Mouse (Mus musculus) intestine, embryonic 15.5 days (tissue): Measurements from ENCODE around the gene Mpp3. TPM values are rescaled to one million over a fixed set of nuclear protein-coding genes. Genes with fewer than 3 reads are reported as not detected.

Source experiments
- ATAC-seq: fragments of 200-750 bp; cut with Nextera tagmentation; 2 replicates; pipeline ENCODE4 v1.8.0; 2017; ENCODE audit warnings: moderate TSS enrichment, moderate library complexity
- H3K27ac ChIP-seq: fragments of 300-500 bp; sonication (generic); 2 replicates; pipeline ENCODE4 v1.5.1; 2015; ENCODE audit warnings: mild to moderate bottlenecking, inconsistent platforms
- H3K27me3 ChIP-seq: fragments of 300-500 bp; sonication (generic); replicated peaks from 2 replicates; pipeline ENCODE4 v1.6.1; 2015; ENCODE audit warnings: inconsistent platforms
- H3K36me3 ChIP-seq: fragments of 300-500 bp; sonication (generic); 2 replicates; pipeline ENCODE4 v1.6.1; 2015; ENCODE audit warnings: inconsistent platforms
- H3K4me1 ChIP-seq: fragments of 300-500 bp; sonication (generic); replicated peaks from 2 replicates; pipeline ENCODE4 v1.6.1; 2015; ENCODE audit warnings: inconsistent platforms
- H3K4me2 ChIP-seq: fragments of 300-500 bp; sonication (generic); replicated peaks from 2 replicates; pipeline ENCODE4 v1.6.1; 2015; ENCODE audit warnings: mild to moderate bottlenecking, inconsistent platforms
- H3K4me3 ChIP-seq: fragments of 300-500 bp; sonication (generic); replicated peaks from 2 replicates; pipeline ENCODE4 v1.5.1; 2015; ENCODE audit warnings: inconsistent platforms
- H3K9ac ChIP-seq: fragments of 300-500 bp; sonication (generic); 2 replicates; pipeline ENCODE4 v1.6.1; 2015; ENCODE audit warnings: inconsistent platforms
- H3K9me3 ChIP-seq: fragments of 300-500 bp; sonication (generic); 2 replicates; pipeline ENCODE4 v1.6.1; 2016; ENCODE audit warnings: inconsistent platforms
- WGBS: fragments of 180-500 bp; shearing (Covaris S2); methylation state at CpG from one replicate; pipeline ENCODE4 v1.1.7; 2015; 5-methylcytosine and 5-hydroxymethylcytosine counted together
- polyA plus RNA-seq: library from polyadenylated mRNA; unstranded; fragments of >200 nt; fragmentation: Nextera tagmentation; extraction: Ambion mirVana; gene quantifications from 2 replicates; pipeline ENCODE4 v1.2.1, GENCODE M21; 2015

Mpp3 gene
- polyA plus RNA-seq, 1 experiment from 2014 or later = 7.6 TPM

DNA sequence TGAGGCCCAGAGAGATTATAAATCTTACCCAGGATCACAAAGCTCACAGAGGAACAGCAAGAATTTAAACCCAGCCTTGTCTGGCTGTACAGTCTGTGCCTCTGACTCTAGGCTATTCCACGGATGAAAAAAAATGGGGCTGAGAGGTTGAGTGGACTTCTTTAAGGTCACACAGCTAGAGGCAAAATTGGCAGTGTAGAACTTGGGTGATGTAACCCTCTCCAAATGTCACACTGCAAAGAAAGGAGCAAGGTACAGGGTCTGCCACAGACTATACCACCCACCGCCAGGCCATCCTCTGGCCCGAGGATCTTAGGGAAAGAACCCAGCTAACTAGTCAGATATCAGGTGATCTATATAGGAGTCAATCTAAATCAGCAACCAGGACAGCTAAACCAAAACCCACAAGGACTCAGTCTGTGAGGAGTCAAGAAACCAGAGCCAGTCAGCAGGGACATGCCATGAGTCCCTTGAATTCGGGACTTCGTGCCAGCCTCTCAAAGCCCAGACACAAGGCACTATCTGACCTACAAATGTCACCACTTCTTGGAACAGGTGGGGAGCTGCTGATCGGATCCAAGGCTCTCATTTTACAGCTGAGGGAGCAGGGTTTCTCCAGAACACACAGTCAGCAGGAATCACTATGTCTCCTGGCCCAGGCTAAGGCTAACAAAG lies 4.0 kb downstream of the Mpp3 start:
- H3K36me3 ChIP-seq = no peaks in the 10 kb centered on the region
- H3K4me1 ChIP-seq = peaks cover 11% of the 10 kb centered on the region
- no peak overlapping the region for H3K9ac ChIP-seq
- no peak overlapping the region for H3K4me3 ChIP-seq
- no peaks in the 10 kb centered on the region for H3K27me3 ChIP-seq
- no peaks in the 10 kb centered on the region for H3K9me3 ChIP-seq
- no peak overlapping the region for H3K27ac ChIP-seq
- no peak overlapping the region for H3K4me2 ChIP-seq
- ATAC-seq = no peak
- WGBS = 81% methylated on average over 6 of the region's 6 CpGs

DNA sequence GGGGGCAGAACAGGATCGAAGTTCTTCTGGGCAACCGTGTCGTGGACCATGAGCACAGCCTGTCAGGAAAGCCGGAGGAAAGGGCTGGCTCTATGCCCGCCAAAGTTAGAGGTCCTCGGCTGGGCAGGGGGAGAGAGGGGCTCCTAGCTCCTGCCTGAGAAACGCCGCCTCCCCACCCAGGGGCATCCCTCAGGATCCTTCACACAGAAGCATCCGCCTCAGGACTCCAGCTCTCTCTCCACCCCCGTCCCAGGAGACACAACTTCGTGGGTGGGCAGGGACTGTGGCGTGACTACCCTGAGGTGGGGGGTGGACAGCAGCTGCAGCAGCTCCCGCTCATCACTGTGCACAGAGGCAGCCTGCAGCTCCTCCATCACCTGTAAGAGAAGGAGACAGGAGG lies 4.9 kb downstream of the Mpp3 start:
- H3K27ac ChIP-seq = no peak overlapping the region
- H3K4me1 ChIP-seq = peaks cover 11% of the 10 kb centered on the region
- H3K9ac ChIP-seq = no peak overlapping the region
- H3K27me3 ChIP-seq = no peaks in the 10 kb centered on the region
- ATAC-seq = no peak
- WGBS = 75% methylated on average over 13 of the region's 13 CpGs
- no peak overlapping the region for H3K4me3 ChIP-seq
- no peaks in the 10 kb centered on the region for H3K36me3 ChIP-seq
- no peak overlapping the region for H3K4me2 ChIP-seq
- H3K9me3 ChIP-seq = no peaks in the 10 kb centered on the region

DNA sequence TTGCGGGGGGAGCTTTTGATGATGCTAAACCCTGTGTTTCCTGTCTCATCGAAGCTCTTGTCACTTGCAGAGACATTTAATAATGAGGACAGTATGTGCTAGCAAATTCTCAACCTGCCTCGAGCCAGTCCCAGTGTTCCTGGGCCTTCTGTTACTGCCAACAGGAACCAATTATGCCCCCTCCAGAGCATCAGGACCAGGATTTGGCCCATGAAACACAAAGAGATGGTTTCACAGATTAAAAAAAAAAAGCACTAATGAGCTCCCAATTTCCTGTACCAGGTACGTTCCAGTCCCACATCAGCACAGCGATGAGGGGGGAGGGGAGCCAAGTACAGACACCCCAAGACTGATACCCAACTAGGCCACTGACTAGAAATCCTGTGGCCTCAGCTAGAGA lies 7.1 kb downstream of the Mpp3 start:
- no peak for ATAC-seq
- 84% methylated on average over 5 of the region's 5 CpGs for WGBS
- no peak overlapping the region for H3K4me3 ChIP-seq
- H3K27me3 ChIP-seq = no peaks in the 10 kb centered on the region
- H3K9ac ChIP-seq = no peak overlapping the region
- H3K9me3 ChIP-seq = no peaks in the 10 kb centered on the region
- H3K36me3 ChIP-seq = 0 out of 2 replicates have a peak, but pooled peaks cover 4% of the 10 kb centered on the region
- 0 out of 2 replicates have a peak, but pooled peaks cover 5% of the 10 kb centered on the region for H3K4me1 ChIP-seq
- no peak overlapping the region for H3K27ac ChIP-seq
- no peak overlapping the region for H3K4me2 ChIP-seq

DNA sequence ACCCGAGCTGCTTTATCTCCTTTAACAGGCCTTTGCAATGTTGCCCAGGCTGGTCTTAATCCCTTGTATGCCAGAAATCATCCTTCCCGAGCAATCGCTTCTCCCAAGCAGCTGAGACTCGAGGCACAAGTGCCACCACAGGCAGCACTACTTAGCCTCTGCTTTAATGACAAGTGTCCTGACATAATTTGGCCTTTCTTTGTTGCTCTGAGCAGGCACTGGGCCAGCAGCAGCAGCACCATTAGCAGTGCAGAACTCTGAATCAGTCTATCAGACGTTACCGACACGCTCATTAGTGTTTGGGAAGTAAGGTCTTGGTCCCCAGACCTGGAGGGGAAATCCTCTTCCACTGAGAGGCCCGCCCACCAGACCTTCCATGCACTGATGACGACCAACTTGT lies 8.5 kb downstream of the Mpp3 start:
- no peak for ATAC-seq
- Histone ChIP-seq H3K4me1 (no peaks in the 10 kb centered on the region), H3K4me2 (no peak overlapping the region), H3K4me3 (no peak overlapping the region), H3K27me3 (no peaks in the 10 kb centered on the region), H3K9ac (no peak overlapping the region), H3K36me3 (0 out of 2 replicates have a peak, but pooled peaks cover 4% of the 10 kb centered on the region), H3K9me3 (no peaks in the 10 kb centered on the region), H3K27ac (no peak overlapping the region)
- 83% methylated on average over 9 of the region's 9 CpGs for WGBS

DNA sequence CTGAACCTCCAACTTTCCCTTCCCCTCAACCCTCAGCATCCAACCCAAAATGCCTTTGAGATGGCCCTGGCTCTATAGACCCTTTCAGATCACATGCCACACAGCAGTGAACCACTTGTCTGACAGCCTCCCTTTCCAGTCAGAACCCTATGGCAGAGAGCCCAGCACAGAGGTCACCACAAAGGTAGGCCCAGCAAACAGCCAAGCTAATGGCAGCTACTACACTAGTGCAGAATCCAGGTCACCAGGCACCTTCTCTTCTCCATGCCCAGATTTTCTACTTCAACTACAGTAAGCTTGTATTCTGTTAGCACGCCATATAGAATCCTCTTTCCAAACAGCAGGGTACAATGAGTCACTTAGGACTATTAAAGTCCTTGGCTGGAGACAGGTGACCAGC lies 12.1 kb downstream of the Mpp3 start:
- Histone ChIP-seq H3K27ac (no peak overlapping the region), H3K4me1 (no peaks in the 10 kb centered on the region), H3K9ac (no peak overlapping the region), H3K27me3 (no peaks in the 10 kb centered on the region), H3K4me3 (no peak overlapping the region), H3K9me3 (no peaks in the 10 kb centered on the region), H3K36me3 (0 out of 2 replicates have a peak, but pooled peaks cover 4% of the 10 kb centered on the region), H3K4me2 (no peak overlapping the region)
- WGBS = 95% methylated on average over 1 of the region's 1 CpGs
- ATAC-seq = no peak

DNA sequence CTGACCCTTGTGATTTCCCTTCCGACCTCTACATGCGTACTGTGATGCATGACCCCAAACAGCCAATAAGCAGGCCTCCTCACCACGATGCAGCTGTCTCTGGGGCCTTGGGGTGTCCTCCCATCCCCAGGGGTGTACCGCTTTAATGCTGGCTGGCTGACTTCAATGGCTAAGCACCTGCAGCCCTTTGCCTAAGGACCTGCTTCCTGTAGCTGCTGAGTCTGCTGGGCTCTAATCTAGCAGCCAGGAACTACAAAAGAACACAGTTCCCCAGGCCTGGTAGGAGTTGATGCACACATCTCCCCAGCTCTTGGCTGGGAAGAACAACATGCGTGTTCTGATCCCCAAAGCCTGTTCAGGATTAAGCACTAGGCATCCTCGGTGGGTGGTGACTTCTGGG lies 12.8 kb downstream of the Mpp3 start:
- H3K4me2 ChIP-seq = no peak overlapping the region
- ATAC-seq = no peak
- H3K36me3 ChIP-seq = 0 out of 2 replicates have a peak, but pooled peaks cover 4% of the 10 kb centered on the region
- no peak overlapping the region for H3K27ac ChIP-seq
- 73% methylated on average over 6 of the region's 6 CpGs for WGBS
- no peak overlapping the region for H3K9ac ChIP-seq
- no peak overlapping the region for H3K4me3 ChIP-seq
- no peaks in the 10 kb centered on the region for H3K27me3 ChIP-seq
- no peaks in the 10 kb centered on the region for H3K4me1 ChIP-seq
- H3K9me3 ChIP-seq = no peaks in the 10 kb centered on the region

DNA sequence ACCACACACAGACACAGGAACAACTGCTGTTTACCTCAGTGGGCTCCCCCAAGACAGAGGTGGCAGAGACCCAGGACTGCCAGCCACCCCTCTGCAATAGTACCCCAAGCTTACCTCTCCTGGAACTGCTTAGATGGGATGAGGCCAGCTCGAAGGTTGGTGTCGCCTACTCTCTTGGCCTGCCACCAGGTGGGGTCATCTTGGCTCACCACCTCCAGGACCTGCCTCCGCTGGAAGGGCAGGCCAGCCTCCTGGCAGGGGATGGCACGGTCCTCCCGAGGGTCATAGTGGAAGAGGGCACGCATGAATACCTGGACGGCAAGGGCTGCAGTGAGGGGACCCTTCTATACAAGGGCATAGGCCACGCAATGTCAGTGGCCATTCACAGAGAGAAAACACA lies 15.1 kb downstream of the Mpp3 start:
- Histone ChIP-seq H3K4me2 (no peak overlapping the region), H3K27ac (no peak overlapping the region), H3K27me3 (no peaks in the 10 kb centered on the region), H3K4me3 (no peak overlapping the region), H3K9me3 (no peaks in the 10 kb centered on the region), H3K4me1 (no peaks in the 10 kb centered on the region), H3K9ac (no peak overlapping the region), H3K36me3 (0 out of 2 replicates have a peak, but pooled peaks cover 4% of the 10 kb centered on the region)
- 88% methylated on average over 8 of the region's 8 CpGs for WGBS
- ATAC-seq = no peak

DNA sequence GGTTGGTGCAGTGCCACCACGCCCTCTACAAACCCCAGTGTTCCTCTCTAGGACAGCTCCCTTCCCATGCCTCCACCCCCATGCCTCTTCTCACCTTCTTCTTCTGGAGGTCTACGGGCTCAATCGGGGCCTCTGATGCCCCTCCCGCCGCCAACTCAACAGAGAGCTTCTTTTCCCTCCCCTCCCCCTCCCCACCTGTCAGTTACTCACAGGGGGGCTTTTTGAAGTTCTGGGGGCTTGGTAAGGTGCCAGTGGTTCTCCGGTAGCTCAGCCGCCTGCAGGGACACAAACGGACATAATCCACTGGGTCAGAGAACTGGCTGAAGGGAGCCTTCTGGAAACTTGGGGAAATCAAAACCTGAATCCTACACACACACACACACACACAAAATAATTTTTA lies 16.8 kb downstream of the Mpp3 start:
- Histone ChIP-seq H3K36me3 (no peaks in the 10 kb centered on the region), H3K27ac (no peak overlapping the region), H3K4me1 (no peaks in the 10 kb centered on the region), H3K9ac (no peak overlapping the region), H3K9me3 (no peaks in the 10 kb centered on the region), H3K27me3 (no peaks in the 10 kb centered on the region), H3K4me3 (no peak overlapping the region), H3K4me2 (no peak overlapping the region)
- 83% methylated on average over 8 of the region's 8 CpGs for WGBS
- no peak for ATAC-seq

DNA sequence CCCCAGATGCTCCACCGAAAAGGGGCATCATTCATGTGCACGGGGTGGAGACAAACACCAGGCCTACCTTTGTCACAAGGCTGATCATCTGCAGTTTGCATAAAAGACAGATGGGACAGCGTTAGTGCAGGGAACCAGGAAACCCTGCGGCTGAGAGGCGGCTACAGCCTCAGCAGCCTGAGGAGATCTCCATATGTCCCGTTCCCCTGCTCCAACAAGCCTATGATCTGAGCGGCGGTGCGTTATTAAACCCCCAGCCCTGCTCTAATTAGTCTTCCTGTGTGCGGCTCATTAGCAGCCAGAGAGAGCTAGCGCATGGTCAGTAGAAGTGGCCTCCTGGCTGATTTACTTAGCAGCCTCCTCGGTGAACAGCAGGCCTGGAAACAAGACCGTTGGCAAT lies 18.1 kb downstream of the Mpp3 start:
- Histone ChIP-seq H3K9ac (no peak overlapping the region), H3K4me3 (no peak overlapping the region), H3K4me2 (no peak overlapping the region), H3K27me3 (no peaks in the 10 kb centered on the region), H3K27ac (0 out of 2 replicates have a peak overlapping the region, but pooled peaks have one; percentile 17), H3K36me3 (no peaks in the 10 kb centered on the region), H3K9me3 (no peaks in the 10 kb centered on the region), H3K4me1 (no peaks in the 10 kb centered on the region)
- ATAC-seq = no peak
- WGBS = 75% methylated on average over 13 of the region's 13 CpGs

DNA sequence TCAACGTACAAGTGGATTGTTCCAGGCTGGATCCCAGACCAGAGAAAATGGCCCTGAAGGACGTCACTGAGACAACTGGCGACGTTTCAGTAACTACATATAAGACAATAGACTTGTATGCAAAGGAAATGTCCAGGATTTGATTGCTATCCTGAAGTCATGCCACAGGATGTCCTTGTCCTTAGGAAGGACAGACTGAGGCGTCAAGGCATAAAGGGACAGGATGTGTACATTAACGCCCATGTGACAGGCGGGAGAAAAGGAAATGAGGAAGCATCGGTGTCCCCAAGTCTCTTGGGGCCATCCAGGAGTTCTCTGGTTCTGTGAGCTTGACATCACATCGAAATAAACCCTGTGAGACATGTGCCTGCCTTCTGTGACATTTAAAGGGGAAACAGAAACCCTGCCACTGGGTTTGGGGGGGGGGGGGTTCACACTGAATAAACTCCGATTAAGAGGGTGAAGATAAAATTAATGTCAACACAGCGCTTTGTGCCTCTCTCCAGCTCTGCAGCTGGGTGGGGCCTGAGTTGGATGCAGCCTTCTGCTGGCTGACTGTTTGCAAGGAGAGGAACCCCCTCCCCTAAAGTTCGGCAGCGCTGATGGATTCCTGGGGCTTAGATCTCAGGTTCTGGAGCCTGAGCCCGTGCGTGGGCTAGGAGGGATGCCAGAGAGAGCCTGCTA lies 19.2 kb downstream of the Mpp3 start:
- no peaks in the 10 kb centered on the region; the same call in 1 of the 2 replicates for H3K36me3 ChIP-seq
- H3K9ac ChIP-seq = no peak overlapping the region
- H3K27ac ChIP-seq = no peak overlapping the region
- no peak for ATAC-seq
- 81% methylated on average over 15 of the region's 15 CpGs for whole genome bisulfite sequencing
- no peaks in the 10 kb centered on the region for H3K4me1 ChIP-seq
- no peak overlapping the region for H3K4me2 ChIP-seq
- H3K4me3 ChIP-seq = no peak overlapping the region
- no peaks in the 10 kb centered on the region for H3K27me3 ChIP-seq
- no peaks in the 10 kb centered on the region for H3K9me3 ChIP-seq

DNA sequence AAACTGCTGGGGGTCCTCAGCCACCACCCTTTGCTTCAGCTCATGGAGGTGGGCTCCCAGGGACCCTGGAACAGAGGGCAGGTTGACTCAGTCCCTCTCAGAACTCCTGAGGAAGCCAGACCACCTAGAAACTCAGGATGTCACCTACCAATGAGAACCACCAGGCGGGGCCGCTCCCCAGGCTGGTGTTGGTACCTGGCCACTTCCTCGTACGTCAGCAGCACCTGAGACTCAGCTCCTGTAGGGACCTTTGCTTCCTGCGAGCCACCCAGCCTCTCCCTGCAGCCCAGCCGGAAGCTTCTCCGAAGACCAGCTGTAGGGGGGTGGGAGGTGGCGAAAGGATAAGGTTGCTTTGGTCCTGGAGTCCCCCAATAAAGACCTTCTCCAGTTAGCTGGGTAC lies 19.9 kb downstream of the Mpp3 start:
- no peaks in the 10 kb centered on the region for H3K9me3 ChIP-seq
- no peaks in the 10 kb centered on the region for H3K4me1 ChIP-seq
- no peak overlapping the region for H3K4me2 ChIP-seq
- no peaks in the 10 kb centered on the region for H3K27me3 ChIP-seq
- H3K4me3 ChIP-seq = no peak overlapping the region
- H3K9ac ChIP-seq = no peak overlapping the region
- H3K27ac ChIP-seq = no peak overlapping the region
- 0 out of 2 replicates have a peak, but pooled peaks have one; percentile 23 for ATAC-seq
- 85% methylated on average over 8 of the region's 8 CpGs for WGBS
- H3K36me3 ChIP-seq = peaks cover 2% of the 10 kb centered on the region; the same call in 1 of the 2 replicates

DNA sequence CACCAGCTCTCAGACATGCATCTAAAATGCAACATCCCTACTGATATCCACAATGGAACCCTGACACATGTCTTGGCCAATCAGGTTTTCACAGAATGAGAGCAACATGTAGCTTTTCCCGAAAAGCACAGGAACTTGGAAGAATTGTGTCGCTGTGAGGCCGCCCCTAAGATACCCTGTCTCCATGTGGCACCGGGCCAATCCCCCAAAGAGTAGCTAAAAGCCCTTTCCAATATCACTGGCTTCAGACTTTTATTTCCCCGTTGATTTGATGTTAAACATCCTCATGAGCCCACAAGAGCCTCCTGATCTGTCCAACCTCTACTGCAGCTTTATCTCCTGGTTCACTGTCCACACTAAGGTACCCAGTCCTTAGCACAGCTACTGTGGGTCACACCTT lies 21.6 kb downstream of the Mpp3 start:
- Histone ChIP-seq H3K4me2 (no peak overlapping the region), H3K27me3 (no peaks in the 10 kb centered on the region), H3K4me3 (no peak overlapping the region), H3K9ac (no peak overlapping the region), H3K27ac (no peak overlapping the region), H3K36me3 (peaks cover 2% of the 10 kb centered on the region; the same call in 1 of the 2 replicates), H3K4me1 (no peaks in the 10 kb centered on the region), H3K9me3 (no peaks in the 10 kb centered on the region)
- no peak for ATAC-seq
- 90% methylated on average over 5 of the region's 5 CpGs for WGBS

DNA sequence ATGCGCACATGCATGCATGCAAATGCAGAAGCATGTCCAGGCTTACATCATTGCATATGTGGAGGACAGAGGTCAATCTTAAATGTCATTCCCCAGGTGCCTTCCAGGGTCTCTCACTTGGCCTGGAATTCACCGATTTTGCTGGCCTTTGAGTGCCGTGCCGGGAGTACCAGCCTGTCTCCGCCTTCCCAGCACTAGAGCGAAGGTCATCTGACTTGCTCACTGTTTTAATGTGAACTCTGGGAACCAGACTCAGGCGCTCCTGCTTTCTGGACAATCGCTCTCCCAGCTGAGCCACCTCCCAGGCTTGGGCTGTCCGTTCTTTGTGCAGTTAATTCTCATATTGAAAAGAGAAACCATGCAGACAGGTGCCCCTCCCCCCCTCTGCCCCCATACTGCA lies 22.0 kb downstream of the Mpp3 start:
- ATAC-seq = no peak
- Histone ChIP-seq H3K27me3 (no peaks in the 10 kb centered on the region), H3K9me3 (no peaks in the 10 kb centered on the region), H3K4me2 (no peak overlapping the region), H3K4me3 (no peak overlapping the region), H3K36me3 (peaks cover 2% of the 10 kb centered on the region; the same call in 1 of the 2 replicates), H3K4me1 (no peaks in the 10 kb centered on the region), H3K27ac (no peak overlapping the region), H3K9ac (no peak overlapping the region)
- 61% methylated on average over 9 of the region's 9 CpGs for WGBS
